Mouse (Mus musculus): ENCODE measurements around the gene Bbs5.
"Not testable (repeated sequence)": the region's sequence is repeated elsewhere in the genome, so short reads cannot be mapped to it uniquely, and the experiment has no call there.

The Bbs5 gene

GRCm38 (mm10) chr2:69669853-69670252 is 22.9 kb downstream of the Bbs5 start, which contains the start of gene Klhl41:
TSS of gene Klhl41 (plus strand) at chr2:69670120.
- DNase-seq (ENCODE audit: low spot score): no peak

- DNase-seq (ENCODE audit: low spot score): no peak
These were observed 26.8 kb downstream of the Bbs5 start for GRCm38 (mm10) chr2:69673723-69674122.

GRCm38 (mm10) chr2:69675266-69675665 is 28.3 kb downstream of the Bbs5 start:
- no peak for DNase-seq (ENCODE audit: low spot score)

- DNase-seq (ENCODE audit: low spot score): no peak
These were observed 29.7 kb downstream of the Bbs5 start for GRCm38 (mm10) chr2:69676713-69677112.

GRCm38 (mm10) chr2:69677215-69677614 is 30.2 kb downstream of the Bbs5 start:
- not testable (repeated sequence) for DNase-seq (ENCODE audit: low spot score)

GRCm38 (mm10) chr2:69679990-69680389 is 33.0 kb downstream of the Bbs5 start:
- no peak for DNase-seq (ENCODE audit: low spot score)

- DNase-seq (ENCODE audit: low spot score): no peak
These were observed 35.0 kb downstream of the Bbs5 start for GRCm38 (mm10) chr2:69681931-69682330.

GRCm38 (mm10) chr2:69683036-69683805 is 36.2 kb downstream of the Bbs5 start:
- DNase-seq (ENCODE audit: low spot score): peak; percentile 9

- DNase-seq (ENCODE audit: low spot score): no peak
These were observed 37.5 kb downstream of the Bbs5 start for GRCm38 (mm10) chr2:69684488-69684887.

- DNase-seq (ENCODE audit: low spot score): no peak
These were observed 43.2 kb downstream of the Bbs5 start for GRCm38 (mm10) chr2:69690214-69690613.

- DNase-seq (ENCODE audit: low spot score): no peak
These were observed 43.9 kb downstream of the Bbs5 start for GRCm38 (mm10) chr2:69690843-69691242.

GRCm38 (mm10) chr2:69693501-69693900 is 46.5 kb downstream of the Bbs5 start:
- no peak for DNase-seq (ENCODE audit: low spot score)

GRCm38 (mm10) chr2:69700446-69700845 is 53.5 kb downstream of the Bbs5 start:
- DNase-seq (ENCODE audit: low spot score): no peak

- no peak for DNase-seq (ENCODE audit: low spot score)
These were observed 65.2 kb downstream of the Bbs5 start for GRCm38 (mm10) chr2:69712171-69712570.

- peak; percentile 85 for DNase-seq (ENCODE audit: low spot score)
These were observed 66.1 kb downstream of the Bbs5 start, which contains the start of gene Fastkd1 for GRCm38 (mm10) chr2:69712981-69713625. TSS of gene Fastkd1 (minus strand) at chr2:69713516.

GRCm38 (mm10) chr2:69713626-69714014 is 66.6 kb downstream of the Bbs5 start:
- DNase-seq (ENCODE audit: low spot score): no peak

- DNase-seq (ENCODE audit: low spot score): no peak
These were observed 67.2 kb downstream of the Bbs5 start for GRCm38 (mm10) chr2:69714126-69714525.

GRCm38 (mm10) chr2:69716483-69716882 is 69.5 kb downstream of the Bbs5 start:
- no peak for DNase-seq (ENCODE audit: low spot score)
